Mouse (Mus musculus) stomach, postnatal 0 days (tissue): Measurements from ENCODE around the gene Timm8b. TPM values are rescaled to one million over a fixed set of nuclear protein-coding genes. Genes with fewer than 3 reads are reported as not detected.

Source experiments
- ATAC-seq: fragments of 200-750 bp; cut with Nextera tagmentation; 2 replicates; pipeline ENCODE4 v1.8.0; 2017; ENCODE audit not compliant: low FRiP score, low TSS enrichment
- DNase-seq: peaks from one replicate; pipeline ENCODE4 v3.0.0-alpha.2; 2016; ENCODE audit warnings: low spot score
- H3K27ac ChIP-seq: fragments of 300-500 bp; sonication (generic); replicated peaks from 2 replicates; pipeline ENCODE4 v1.5.1; 2014; ENCODE audit warnings: mild to moderate bottlenecking, control low read depth
- H3K27me3 ChIP-seq: fragments of 300-500 bp; sonication (generic); 2 replicates; pipeline ENCODE4 v1.6.1; 2014; ENCODE audit warnings: low read length; ENCODE audit not compliant: control insufficient read depth, insufficient read depth
- H3K36me3 ChIP-seq: fragments of 300-500 bp; sonication (generic); 2 replicates; pipeline ENCODE4 v1.6.1; 2014; ENCODE audit warnings: low read length, mixed read lengths; ENCODE audit not compliant: control insufficient read depth, insufficient read depth
- H3K4me1 ChIP-seq: fragments of 300-500 bp; sonication (generic); replicated peaks from 2 replicates; pipeline ENCODE4 v1.6.1; 2014; ENCODE audit warnings: antibody characterized with exemption; ENCODE audit not compliant: control insufficient read depth, insufficient read depth
- H3K4me2 ChIP-seq: fragments of 300-500 bp; sonication (generic); replicated peaks from 2 replicates; pipeline ENCODE4 v1.6.1; 2014; ENCODE audit warnings: low read depth, mild to moderate bottlenecking, control low read depth, moderate library complexity
- H3K4me3 ChIP-seq: fragments of 300-500 bp; sonication (generic); 2 replicates; pipeline ENCODE4 v1.5.1; 2014; ENCODE audit warnings: low read depth, low read length, control low read depth
- H3K9ac ChIP-seq: fragments of 300-500 bp; sonication (generic); 2 replicates; pipeline ENCODE4 v1.6.1; 2014; ENCODE audit warnings: mild to moderate bottlenecking, low read length, control low read depth, mixed read lengths
- H3K9me3 ChIP-seq: fragments of 300-500 bp; sonication (generic); 2 replicates; pipeline ENCODE4 v1.6.1; 2016; ENCODE audit warnings: low read length; ENCODE audit not compliant: control insufficient read depth
- CTCF ChIP-seq: IDR thresholded peaks from 2 replicates; pipeline ENCODE4 v1.5.1; 2016; ENCODE audit warnings: antibody characterized with exemption, low read depth, mild to moderate bottlenecking, moderate library complexity
- EP300 ChIP-seq: optimal IDR thresholded peaks from 2 replicates; pipeline ENCODE3; 2016; ENCODE audit warnings: antibody characterized with exemption
- WGBS: fragments of 180-500 bp; shearing (Covaris S2); extraction: QIAGEN DNeasy Blood & Tissue Kit; methylation state at CpG from one replicate; pipeline ENCODE4 v1.1.7; 2014; 5-methylcytosine and 5-hydroxymethylcytosine counted together
- polyA plus RNA-seq: library from polyadenylated mRNA; unstranded; fragments of >200 nt; fragmentation: Nextera tagmentation; extraction: Ambion mirVana; gene quantifications from 2 replicates; pipeline ENCODE4 v1.2.1, GENCODE M21; 2015

Gene Timm8b
- polyA plus RNA-seq, 1 experiment from 2014 or later = 278 TPM

GRCm38 (mm10) chr9:50594794-50595417 is 8.8 kb upstream of the Timm8b start:
- Histone ChIP-seq H3K4me1 (no peaks in the 10 kb centered on the region), H3K9me3 (no peaks in the 10 kb centered on the region), H3K36me3 (peaks cover 21% of the 10 kb centered on the region), H3K27me3 (no peaks in the 10 kb centered on the region), H3K4me2 (no peak overlapping the region), H3K4me3 (no peak overlapping the region), H3K9ac (no peak overlapping the region), H3K27ac (peak overlapping the region; percentile 86)
- ATAC-seq = peak; percentile 87
- DNase-seq = peak; percentile 68
- 61% methylated on average over 12 of the region's 12 CpGs for WGBS
- no peak for TF ChIP-seq CTCF
- no peak for TF ChIP-seq EP300

DNA sequence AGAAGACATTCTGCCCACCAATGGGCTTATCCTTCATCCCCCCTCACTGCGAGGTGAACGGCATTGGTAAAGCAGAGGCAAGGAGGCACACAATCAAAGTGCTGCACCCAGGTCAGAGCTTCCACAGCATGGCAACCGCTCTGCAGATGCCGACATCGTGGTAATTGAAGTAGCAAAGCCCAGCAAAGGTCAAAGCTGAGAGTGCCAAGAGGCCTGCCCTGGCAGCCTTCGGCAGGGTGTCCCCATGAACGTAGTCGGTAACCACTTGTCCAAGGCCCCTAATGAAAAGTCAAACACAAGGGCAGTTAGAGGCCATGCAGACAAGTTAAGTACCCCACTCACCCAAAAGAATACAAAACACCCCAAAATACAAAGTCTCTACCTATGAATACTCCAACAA is 6.7 kb upstream of the Timm8b start:
- Histone ChIP-seq H3K9ac (no peak overlapping the region), H3K27ac (no peak overlapping the region), H3K4me3 (no peak overlapping the region), H3K4me1 (no peaks in the 10 kb centered on the region), H3K9me3 (no peaks in the 10 kb centered on the region), H3K4me2 (no peak overlapping the region), H3K36me3 (peaks cover 21% of the 10 kb centered on the region), H3K27me3 (no peaks in the 10 kb centered on the region)
- TF ChIP-seq EP300 (no peak), CTCF (no peak)
- WGBS = 91% methylated on average over 8 of the region's 8 CpGs
- ATAC-seq = no peak
- DNase-seq = no peak

DNA sequence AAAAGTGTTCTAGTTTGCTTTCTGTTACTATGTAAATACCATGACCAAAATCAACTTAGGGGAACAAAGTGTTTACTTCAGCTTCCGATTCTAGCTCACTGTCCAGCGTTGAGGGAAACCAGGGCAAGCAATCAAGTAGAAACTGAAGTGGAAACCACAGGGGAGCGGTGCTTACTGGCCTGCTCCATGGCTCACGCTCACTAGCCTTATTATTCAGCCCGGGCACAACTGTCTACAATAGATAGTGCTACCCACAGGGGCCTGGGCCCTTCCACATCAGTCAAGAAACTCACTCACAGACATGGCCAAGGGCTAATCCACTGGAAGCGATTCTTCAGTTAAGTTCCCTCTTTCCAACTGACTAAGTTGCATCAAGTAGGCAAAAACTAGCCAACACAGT is 2.2 kb upstream of the Timm8b start:
- Histone ChIP-seq H3K4me1 (peaks cover 5% of the 10 kb centered on the region), H3K4me2 (peak overlapping the region; percentile 76), H3K4me3 (no peak overlapping the region), H3K27ac (no peak overlapping the region), H3K9me3 (no peaks in the 10 kb centered on the region), H3K36me3 (peaks cover 19% of the 10 kb centered on the region), H3K27me3 (no peaks in the 10 kb centered on the region), H3K9ac (no peak overlapping the region)
- no peak for DNase-seq
- no peak for ATAC-seq
- 58% methylated on average over 6 of the region's 6 CpGs for WGBS
- TF ChIP-seq CTCF (no peak), EP300 (no peak)

DNA sequence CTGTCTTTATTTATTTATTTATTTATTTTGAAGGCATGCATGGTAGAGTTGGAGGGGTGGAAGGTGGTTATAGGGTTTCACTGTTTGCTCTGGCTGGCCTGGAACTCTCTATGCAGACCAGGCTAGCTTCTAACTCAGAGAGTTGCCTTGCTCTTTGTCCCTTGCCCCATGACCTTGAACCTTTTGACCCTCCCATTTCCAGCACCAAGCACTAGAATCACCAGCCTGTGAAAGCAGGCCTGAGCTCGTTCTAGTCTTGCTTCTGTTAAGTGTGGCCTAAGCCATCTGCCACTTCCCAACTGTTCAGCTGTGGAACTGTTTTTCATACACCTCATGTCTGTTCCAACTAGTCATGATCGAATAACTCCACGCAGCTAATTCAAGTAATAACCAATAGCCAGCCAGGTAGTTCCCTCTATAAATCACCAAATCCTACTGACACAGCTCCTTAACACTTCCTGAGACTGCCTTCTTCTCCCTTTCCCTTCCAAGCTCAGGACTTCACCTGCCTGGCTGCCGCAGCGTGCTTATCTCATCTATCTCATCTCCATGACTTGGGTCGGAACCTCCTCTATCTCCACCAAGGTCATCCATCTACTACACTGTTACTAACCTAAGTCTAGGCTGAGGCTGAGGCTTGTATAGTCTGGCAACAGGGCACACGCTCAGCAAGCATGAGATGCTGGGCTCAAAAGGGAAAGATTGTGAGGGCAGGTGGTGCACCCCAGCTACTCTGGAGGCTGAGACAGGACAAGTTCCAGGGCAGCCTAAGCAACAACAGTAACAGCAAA is 1.5 kb upstream of the Timm8b start:
- Histone ChIP-seq H3K4me3 (peak overlapping the region; percentile 63), H3K27ac (peak overlapping the region; percentile 53), H3K9me3 (no peaks in the 10 kb centered on the region), H3K4me1 (peaks cover 5% of the 10 kb centered on the region), H3K36me3 (peaks cover 15% of the 10 kb centered on the region), H3K9ac (peak overlapping the region; percentile 70), H3K27me3 (no peaks in the 10 kb centered on the region), H3K4me2 (peak overlapping the region; percentile 76)
- TF ChIP-seq EP300 = no peak
- TF ChIP-seq CTCF = no peak
- DNase-seq (no peak), ATAC-seq (no peak)
- 75% methylated on average over 7 of the region's 7 CpGs for WGBS

DNA sequence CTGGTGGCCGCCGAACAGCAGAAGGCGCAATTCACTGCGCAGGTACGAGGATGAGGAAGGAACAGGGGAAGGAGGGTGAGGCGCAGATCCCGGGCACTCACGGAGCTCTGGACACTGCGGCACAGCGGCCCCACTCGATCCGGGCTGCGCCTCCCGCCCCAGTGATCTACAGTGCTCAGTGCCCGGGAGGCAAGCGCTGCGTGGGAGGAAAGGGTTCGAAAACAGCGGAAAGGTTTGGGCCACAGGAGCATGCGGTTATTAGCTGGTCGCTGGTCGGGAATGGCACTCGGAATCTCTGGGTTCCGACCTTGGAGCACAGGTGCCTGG is 251 bp downstream of the Timm8b start:
- TF ChIP-seq CTCF (peak; percentile 62), EP300 (no peak)
- Histone ChIP-seq H3K27ac (peak overlapping the region; percentile 91), H3K9me3 (no peaks in the 10 kb centered on the region), H3K27me3 (no peaks in the 10 kb centered on the region), H3K4me3 (peak overlapping the region; percentile 63), H3K9ac (peak overlapping the region; percentile 86), H3K4me2 (peak overlapping the region; percentile 76), H3K36me3 (peaks cover 11% of the 10 kb centered on the region; the same call in 1 of the 2 replicates), H3K4me1 (peaks cover 5% of the 10 kb centered on the region)
- no peak; the same call in 1 of the 2 replicates for ATAC-seq
- under 1% methylated on average over 24 of the region's 24 CpGs for WGBS
- no peak for DNase-seq

- peaks cover 10% of the 10 kb centered on the region; the same call in 1 of the 2 replicates for H3K36me3 ChIP-seq
- DNase-seq = no peak
- peak overlapping the region; percentile 76 for H3K4me2 ChIP-seq
- no peaks in the 10 kb centered on the region for H3K9me3 ChIP-seq
- peaks cover 5% of the 10 kb centered on the region for H3K4me1 ChIP-seq
- peak overlapping the region; percentile 86 for H3K9ac ChIP-seq
- H3K4me3 ChIP-seq = peak overlapping the region; percentile 63
- peak overlapping the region; percentile 91 for H3K27ac ChIP-seq
- ATAC-seq = no peak
- no peaks in the 10 kb centered on the region for H3K27me3 ChIP-seq
- under 1% methylated on average over 6 of the region's 6 CpGs for WGBS
- TF ChIP-seq CTCF (no peak), EP300 (no peak)
Observed at GRCm38 (mm10) chr9:50604338-50604737, 628 bp downstream of the Timm8b start.
